Mouse (Mus musculus) T-helper 1 cell (primary cell): ENCODE results near the gene Lenep.

ENCODE experiments used
- in situ Hi-C: fragments of 300-600 bp; cut with MboI, MseI; formaldehyde crosslinking; loops from one replicate; pipeline ENCODE4 v1.15.1; 2025; ENCODE audit warnings: high pct_unique_total_duplicates

The Lenep gene

GRCm38 (mm10) chr3:89420421-89420820, 17.8 kb upstream of the Lenep start:
- in situ Hi-C loops, result no loop called here

GRCm38 (mm10) chr3:89419981-89420380, 17.4 kb upstream of the Lenep start:
- in situ Hi-C loops, result no loop called here

GRCm38 (mm10) chr3:89419571-89419970, 17.0 kb upstream of the Lenep start:
- in situ Hi-C loops, result no loop called here

GRCm38 (mm10) chr3:89418861-89419250, 16.3 kb upstream of the Lenep start:
- in situ Hi-C loops, result no loop called here

GRCm38 (mm10) chr3:89418170-89418860, 15.7 kb upstream of the Lenep start, which contains the start of the genes Cks1b and Shc1:
TSS of gene Cks1b (minus strand) at chr3:89418383.
TSS of gene Shc1 (plus strand) at chr3:89418443.
- in situ Hi-C loops, result no loop called here

DNA sequence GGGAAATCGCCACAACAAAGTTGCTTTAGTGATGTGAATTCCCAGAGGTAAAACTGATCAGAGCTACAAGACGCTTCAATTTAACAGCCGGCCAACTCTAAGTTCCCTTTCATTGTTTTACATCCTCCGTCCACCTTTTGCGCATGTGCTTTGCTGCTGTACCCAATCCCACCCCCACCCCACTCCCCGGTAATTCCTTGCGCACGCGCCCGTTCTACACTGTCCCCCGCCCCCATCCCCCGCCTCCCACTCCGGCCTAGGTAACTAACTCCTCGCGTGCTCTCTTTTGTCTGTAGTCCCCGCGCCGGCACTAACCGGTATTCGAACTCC, 15.2 kb upstream of the Lenep start:
- in situ Hi-C loops, result no loop called here

- in situ Hi-C loops, result no loop called here
Measured at GRCm38 (mm10) chr3:89417131-89417530, 14.5 kb upstream of the Lenep start.

DNA sequence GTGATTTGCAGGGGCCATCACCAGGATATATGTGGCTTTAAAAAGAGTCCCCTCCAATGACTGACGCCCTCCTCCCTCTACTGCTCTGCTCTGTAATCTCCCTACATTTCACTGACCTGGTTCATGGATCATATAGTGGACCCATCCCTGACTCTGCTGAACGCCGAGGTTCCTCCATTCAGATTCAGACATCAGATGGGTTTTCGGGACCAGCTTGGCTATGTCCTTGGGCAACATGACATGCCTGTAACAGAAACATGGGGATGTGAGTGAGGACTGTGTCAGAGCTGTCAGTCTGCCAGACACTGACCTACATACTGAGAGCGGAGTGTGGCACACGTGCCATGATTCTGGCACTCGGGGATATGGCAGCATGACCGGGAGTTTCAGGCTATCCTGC, 13.6 kb upstream of the Lenep start:
- in situ Hi-C loops, result no loop called here

DNA sequence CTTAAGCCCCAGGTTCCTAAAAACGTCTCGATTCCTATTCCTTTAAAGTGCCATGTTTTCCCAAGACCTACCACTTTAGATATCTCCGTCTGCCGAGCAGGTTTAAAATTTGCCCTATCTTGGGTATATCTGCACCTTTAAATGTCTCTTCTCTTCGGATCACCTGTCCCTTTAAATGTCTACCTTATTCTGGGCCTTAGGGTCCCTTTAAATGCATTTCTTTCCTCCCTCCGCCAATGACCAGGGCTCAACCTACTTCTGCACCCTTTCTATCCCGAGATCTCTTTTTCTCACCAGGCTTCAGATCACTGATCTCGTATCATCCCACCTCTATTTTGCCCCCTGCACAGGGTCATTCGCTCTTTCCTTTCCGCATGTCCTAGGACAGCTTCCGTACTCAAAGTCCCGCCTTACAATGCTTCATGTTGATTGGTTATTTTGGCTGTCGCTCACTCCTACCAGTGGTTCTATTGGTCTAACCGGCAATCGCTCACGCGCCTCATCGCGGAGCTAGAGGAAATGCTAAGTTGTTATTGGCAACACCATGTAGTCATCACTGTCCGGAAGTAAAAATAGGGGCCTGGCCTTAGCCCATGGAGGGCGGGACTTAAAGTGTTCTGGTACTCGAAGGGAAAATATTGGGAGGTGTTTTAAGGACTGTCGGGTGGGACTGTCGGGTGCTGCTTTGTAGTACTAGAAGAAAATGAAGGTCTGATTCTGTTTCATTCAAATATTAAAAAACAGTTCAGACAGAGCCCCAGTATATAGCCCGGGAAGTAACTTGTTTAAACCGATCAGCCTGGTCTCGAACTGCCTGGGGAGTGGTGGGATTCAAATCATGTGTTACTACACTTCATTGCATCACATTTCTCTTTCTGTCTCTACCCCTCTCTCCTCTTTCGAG, 9.1 kb upstream of the Lenep start, which contains the start of gene Flad1:
Gene Flad1, minus strand, starts transcription at position 381 of the 904 bp plus-strand sequence.
- in situ Hi-C loops, result no loop called here

GRCm38 (mm10) chr3:89410864-89411263, 8.3 kb upstream of the Lenep start:
- in situ Hi-C loops, result no loop called here

DNA sequence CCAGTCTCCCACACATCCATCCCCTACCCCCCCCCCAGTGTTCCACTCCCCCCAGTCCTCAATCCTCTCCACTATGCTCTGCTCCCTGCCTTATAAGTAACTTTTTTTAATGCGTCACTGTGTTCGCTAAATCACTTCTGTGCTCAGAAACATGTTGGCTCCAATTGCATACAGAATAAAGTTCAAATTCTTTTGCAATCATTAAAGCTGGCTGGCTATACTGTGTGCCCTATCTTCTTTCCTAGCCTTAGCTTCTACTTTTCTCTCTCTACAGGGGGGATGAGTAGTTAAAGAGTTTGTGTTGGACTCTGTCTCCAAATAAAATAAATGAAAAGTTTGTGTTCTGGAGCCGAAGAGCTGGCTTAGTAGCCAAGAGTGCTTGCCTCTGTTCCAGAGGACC, 7.1 kb upstream of the Lenep start:
- in situ Hi-C loops, result no loop called here

GRCm38 (mm10) chr3:89408448-89408847, 5.9 kb upstream of the Lenep start:
- in situ Hi-C loops, result no loop called here

DNA sequence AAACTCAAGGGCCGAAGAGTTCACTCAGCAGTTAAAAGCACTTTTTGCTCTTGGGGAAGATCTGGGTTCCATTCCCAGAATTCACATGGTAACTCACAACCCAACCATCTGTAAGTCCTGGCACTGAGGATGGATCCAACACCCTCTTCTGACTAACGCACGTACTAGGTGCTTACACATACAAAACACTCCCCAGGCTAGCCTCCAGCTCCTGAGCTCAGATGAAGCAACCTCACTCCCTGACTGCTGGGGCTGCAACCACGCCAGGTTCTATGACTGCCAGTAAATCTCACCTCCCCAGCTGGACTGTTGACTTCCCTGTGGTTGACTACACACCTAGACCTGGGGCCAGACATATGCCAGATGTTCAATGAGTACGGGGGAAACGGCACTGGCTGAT, 4.3 kb upstream of the Lenep start:
- in situ Hi-C loops, result no loop called here

GRCm38 (mm10) chr3:89401329-89401728, 1.3 kb downstream of the Lenep start:
- in situ Hi-C loops, result no loop called here

GRCm38 (mm10) chr3:89396654-89397005, 6.0 kb downstream of the Lenep start:
- in situ Hi-C loops, result no loop called here

DNA sequence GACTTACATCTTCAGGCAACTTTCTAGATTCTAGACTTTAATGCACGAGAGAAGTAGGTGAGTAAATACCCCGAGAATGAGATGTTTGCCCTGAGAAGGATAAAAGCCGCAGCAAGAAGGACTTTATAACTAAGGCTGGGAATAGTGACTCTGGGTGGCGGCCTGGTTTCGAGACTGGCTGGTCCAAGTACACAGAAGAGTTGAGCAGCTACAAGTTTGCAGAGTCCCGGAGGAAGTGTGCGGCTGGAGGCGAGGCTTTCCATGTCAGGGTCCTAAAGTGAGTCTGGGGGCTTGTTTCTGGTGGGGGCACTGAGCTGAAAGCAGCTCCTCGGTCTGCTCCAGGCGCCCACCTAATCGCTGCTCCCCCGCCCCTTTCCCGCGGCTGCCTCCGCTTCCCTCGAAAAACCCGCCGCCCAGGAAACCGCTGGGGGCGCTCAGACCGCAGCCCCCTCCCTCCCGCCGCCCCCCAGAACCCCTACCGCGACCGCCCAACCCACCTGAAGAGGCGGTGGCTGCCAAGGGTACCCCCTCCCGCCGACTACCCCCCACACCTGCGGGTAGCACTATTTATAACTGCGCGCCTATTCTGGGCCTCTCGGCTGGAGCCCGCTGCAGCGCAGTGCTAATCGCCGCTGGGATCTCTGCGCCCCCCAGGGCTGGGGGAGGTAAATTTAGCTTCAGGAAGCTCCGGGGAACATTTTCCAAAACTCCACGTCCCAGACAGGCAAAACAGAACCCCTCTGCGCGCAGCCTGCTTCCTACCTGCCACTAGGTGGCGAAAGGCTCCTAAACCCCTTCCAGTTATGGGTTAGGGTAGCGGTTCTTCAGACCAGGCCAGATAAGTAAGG, 6.6 kb downstream of the Lenep start:
- in situ Hi-C loops, result no loop called here

- in situ Hi-C loops, result no loop called here
Measured at GRCm38 (mm10) chr3:89395419-89395805, 7.2 kb downstream of the Lenep start.

DNA sequence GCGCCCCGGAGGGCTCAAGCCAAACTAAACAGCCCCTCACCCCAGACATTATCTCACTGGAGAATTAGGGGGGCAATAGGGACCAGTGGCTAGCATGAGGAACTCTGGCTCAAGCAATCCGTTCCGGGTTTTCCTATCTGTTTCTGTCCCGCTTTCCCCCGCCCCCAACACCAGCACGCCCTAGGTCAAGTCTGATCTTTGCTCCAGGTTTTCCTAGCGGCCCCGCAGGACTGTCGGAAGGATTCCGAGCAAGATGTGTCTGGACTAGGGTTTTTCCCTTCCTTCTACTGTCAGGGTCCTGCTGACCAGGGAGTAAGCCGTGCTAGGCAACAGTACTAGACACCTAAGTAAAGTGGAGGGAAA, 7.7 kb downstream of the Lenep start:
- in situ Hi-C loops, result no loop called here

DNA sequence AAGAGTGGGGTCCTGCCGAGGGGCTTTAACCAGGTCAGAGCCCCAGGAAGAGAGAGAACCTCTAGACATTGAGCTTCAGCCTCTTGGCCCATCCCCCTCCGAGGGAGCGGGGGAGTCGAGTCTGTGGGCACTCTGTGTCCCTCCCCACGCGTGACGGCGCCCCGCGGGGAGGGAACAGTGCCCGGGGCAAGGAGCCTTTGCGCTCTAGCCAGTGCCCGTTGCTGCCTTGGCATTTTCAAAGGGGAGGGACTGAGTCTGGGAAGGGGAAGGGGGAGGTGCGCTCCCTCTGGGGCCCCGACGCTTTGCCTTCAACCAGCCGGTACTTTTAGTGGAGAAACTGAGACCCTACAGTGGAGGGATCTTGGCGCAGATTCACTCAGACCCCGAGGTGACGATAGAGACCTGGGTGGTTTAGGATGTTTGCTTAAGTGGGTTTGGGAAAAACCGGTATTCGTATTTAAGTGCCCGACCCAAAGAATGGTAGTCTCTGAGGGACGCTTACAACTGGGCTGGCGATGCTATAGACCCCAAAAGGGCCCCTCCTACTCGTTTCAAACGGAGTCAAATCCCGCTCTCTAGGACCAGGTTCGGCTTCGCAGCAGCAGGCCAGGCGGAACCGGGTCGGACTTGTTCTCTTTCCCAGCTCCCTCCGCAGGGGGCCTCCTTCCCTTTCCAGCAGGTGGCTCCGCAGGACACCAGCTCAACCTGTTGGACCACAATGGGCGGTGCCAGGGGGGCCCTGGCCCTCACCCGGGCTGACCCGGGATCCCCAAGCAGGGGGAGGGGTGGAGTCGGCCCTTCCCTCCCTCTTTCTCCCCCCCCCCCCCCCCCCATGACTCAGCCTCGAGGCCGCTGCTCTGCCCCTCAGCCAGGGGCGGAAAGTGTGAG, 8.3 kb downstream of the Lenep start, which contains the start of gene Zbtb7b:
Gene Zbtb7b, minus strand, starts transcription at position 771 of the 888 bp plus-strand sequence.
- in situ Hi-C loops, result no loop called here

DNA sequence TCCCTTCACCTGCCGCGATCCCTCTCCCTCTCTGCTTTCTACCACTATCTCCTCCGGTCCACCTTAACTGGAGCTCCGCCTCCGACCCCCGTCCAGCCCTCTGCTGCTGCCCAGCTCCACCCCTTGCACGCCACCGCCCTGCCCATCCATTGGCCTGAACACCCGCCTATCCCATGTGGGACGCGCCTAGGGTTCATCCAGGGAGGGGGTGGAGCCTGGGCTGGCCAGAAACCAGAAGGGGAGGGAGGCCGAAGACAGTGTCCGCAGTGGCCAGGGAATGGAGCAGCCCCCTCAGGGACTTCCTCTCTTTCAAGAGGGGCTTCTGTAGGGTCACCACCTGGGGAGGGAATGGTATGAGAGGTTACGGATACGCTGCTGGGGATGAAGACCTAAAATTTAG, 9.0 kb downstream of the Lenep start:
- in situ Hi-C loops, result no loop called here

- in situ Hi-C loops, result no loop called here
Measured at GRCm38 (mm10) chr3:89392871-89393311, 9.7 kb downstream of the Lenep start.
